Mouse (Mus musculus): ENCODE results near the gene Hoxa7. TPM values are rescaled to one million over a fixed set of nuclear protein-coding genes. Genes with fewer than 3 reads are reported as not detected.

The Hoxa7 gene
- polyA plus RNA-seq, 1 experiment from 2014 or later: not detected

- 6% methylated on average over 5 of the region's 5 CpGs for WGBS
- H3K4me2 ChIP-seq (ENCODE audit: low read length): no peak overlapping the region
These were observed 50.8 kb downstream of the Hoxa7 start for GRCm38 (mm10) chr6:52170898-52171223.

DNA sequence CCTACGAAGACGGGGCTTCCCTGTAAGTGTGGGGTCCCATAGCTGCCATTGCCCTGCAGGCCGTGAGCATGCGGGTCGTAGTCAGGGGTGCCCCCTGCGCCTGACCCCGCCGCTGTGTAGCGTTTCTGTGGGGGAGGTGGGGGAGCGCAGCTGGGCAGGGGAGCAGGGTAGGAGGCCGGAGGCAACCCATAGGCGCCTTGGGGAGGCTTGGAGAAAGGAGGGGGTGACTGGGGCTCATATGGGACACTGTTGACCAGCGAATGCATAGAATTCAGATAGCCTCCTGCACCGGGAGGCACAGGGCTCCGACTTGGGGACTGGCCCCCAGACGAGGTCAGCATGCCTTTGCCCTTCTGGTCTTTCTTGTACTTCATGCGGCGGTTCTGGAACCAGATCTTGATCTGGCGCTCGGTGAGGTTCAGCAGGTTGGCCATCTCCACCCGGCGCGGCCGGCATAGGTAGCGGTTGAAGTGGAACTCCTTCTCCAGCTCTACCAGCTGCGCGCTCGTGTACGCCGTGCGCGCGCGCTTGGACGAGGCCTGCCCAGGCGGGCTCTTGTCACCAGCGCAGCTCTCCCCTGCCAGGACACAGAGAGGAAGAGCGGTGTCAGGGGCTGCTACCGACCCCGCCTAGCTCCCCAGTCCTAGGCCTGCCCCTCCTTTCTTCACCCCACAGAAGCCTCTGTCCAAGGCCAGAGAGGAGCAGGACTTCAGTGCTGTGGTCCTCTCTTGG, 51.3 kb downstream of the Hoxa7 start:
- Histone ChIP-seq H3K4me2 (ENCODE audit: low read length) (no peak overlapping the region), H3K4me1 (ENCODE audit: control insufficient read depth, insufficient read depth, low read length) (peaks cover 3% of the 10 kb centered on the region; the same call in 1 of the 2 replicates), H3K4me3 (ENCODE audit: low read depth, low read length) (no peak overlapping the region), H3K9ac (ENCODE audit: low read depth, low read length) (no peak overlapping the region), H3K27me3 (ENCODE audit: control insufficient read depth, insufficient read depth, low read depth, low read length) (peaks cover 74% of the 10 kb centered on the region), H3K9me3 (replicated peaks; ENCODE audit: control insufficient read depth, low read length, poor library complexity, severe bottlenecking) (no peaks in the 10 kb centered on the region), H3K36me3 (ENCODE audit: control insufficient read depth, insufficient read depth, low read length) (no peaks in the 10 kb centered on the region), H3K27ac (ENCODE audit: low read length) (no peak overlapping the region)
- under 1% methylated on average over 40 of the region's 40 CpGs for WGBS
- no peak for ATAC-seq

More at GRCm38 (mm10) chr6:52170898-52171223, 50.8 kb downstream of the Hoxa7 start:
- peaks cover 71% of the 10 kb centered on the region for H3K27me3 ChIP-seq (ENCODE audit: control insufficient read depth, insufficient read depth, low read depth, low read length)
- H3K36me3 ChIP-seq (ENCODE audit: control insufficient read depth, insufficient read depth, low read length): no peaks in the 10 kb centered on the region
- no peak for ATAC-seq
- no peak overlapping the region for H3K4me3 ChIP-seq (ENCODE audit: low read depth, low read length)
- H3K4me1 ChIP-seq (ENCODE audit: control insufficient read depth, insufficient read depth, low read length): peaks cover 5% of the 10 kb centered on the region
- no peaks in the 10 kb centered on the region for H3K9me3 ChIP-seq (replicated peaks; ENCODE audit: control insufficient read depth, low read length, poor library complexity, severe bottlenecking)
- no peak overlapping the region for H3K27ac ChIP-seq (ENCODE audit: low read length)
- H3K9ac ChIP-seq (ENCODE audit: low read depth, low read length): no peak overlapping the region

DNA sequence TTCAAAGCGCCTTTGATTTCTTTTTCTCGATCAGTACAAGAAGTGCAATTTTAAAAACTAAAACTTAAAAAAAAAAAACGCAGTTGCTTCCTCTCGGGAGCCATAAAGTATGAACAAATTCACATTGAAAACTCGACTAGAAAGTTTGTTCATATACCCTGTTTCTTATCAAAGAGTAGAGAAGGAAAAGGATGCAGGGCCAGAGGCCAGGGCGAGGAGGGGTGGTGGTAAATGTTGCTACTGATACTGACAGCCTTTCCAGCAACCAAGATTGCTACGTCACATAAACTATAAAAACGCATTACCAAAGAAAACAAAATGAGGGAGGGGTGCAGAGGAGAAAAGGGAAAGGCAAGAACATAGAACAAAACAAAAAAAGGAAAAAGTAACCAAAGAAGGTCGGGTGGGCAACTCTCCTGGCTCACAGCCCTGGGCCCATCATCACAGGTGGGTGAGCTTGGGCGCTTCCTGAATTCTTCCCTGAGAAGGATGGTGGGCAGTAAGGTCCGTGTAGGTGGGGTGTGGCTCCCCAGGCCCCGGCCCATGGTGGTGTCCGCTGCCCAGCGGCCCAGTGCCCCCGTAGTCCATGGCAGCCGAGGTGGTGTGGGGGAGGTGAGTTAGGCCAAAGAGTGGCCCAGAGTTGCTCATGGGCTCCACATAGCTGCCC, 52.0 kb downstream of the Hoxa7 start:
- H3K27me3 ChIP-seq (ENCODE audit: control insufficient read depth, insufficient read depth, low read depth, low read length): peaks cover 71% of the 10 kb centered on the region
- H3K9ac ChIP-seq (ENCODE audit: low read depth, low read length): no peak overlapping the region
- H3K4me2 ChIP-seq (ENCODE audit: low read length): no peak overlapping the region
- 5% methylated on average over 16 of the region's 16 CpGs for WGBS
- H3K4me3 ChIP-seq (ENCODE audit: low read depth, low read length): no peak overlapping the region
- peaks cover 3% of the 10 kb centered on the region; the same call in 1 of the 2 replicates for H3K4me1 ChIP-seq (ENCODE audit: control insufficient read depth, insufficient read depth, low read length)
- H3K36me3 ChIP-seq (ENCODE audit: control insufficient read depth, insufficient read depth, low read length): no peaks in the 10 kb centered on the region
- no peak for ATAC-seq
- H3K9me3 ChIP-seq (replicated peaks; ENCODE audit: control insufficient read depth, low read length, poor library complexity, severe bottlenecking): no peaks in the 10 kb centered on the region
- H3K27ac ChIP-seq (ENCODE audit: low read length): no peak overlapping the region

GRCm38 (mm10) chr6:52168191-52169055, 53.2 kb downstream of the Hoxa7 start:
- under 1% methylated on average over 42 of the region's 42 CpGs for WGBS

DNA sequence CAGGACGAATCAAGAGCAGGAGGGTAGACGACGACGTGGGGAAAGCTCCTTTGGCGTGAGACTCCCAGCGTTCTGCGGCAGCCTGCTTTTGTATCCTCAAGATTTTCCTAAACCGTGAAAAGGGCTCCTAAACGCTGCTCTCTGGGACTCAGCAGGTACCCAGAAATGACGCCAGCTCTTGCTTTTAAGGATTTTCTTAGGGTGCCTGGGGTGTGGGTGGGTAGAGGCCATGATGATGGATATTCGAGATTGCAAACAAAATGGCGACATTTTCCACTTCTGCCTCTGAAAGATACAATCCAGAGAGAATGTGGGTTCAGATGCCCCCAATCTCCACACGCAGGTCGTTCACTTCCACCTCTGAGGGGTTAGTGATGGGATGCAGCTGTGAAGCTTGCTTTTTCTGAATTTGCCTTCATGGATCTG, 53.9 kb downstream of the Hoxa7 start:
- H3K36me3 ChIP-seq (ENCODE audit: control insufficient read depth, insufficient read depth, low read length): no peaks in the 10 kb centered on the region
- H3K4me1 ChIP-seq (ENCODE audit: control insufficient read depth, insufficient read depth, low read length): peaks cover 3% of the 10 kb centered on the region; the same call in 1 of the 2 replicates
- H3K4me2 ChIP-seq (ENCODE audit: low read length): no peak overlapping the region
- H3K9me3 ChIP-seq (replicated peaks; ENCODE audit: control insufficient read depth, low read length, poor library complexity, severe bottlenecking): no peaks in the 10 kb centered on the region
- WGBS: under 1% methylated on average over 14 of the region's 14 CpGs
- peaks cover 74% of the 10 kb centered on the region for H3K27me3 ChIP-seq (ENCODE audit: control insufficient read depth, insufficient read depth, low read depth, low read length)
- H3K4me3 ChIP-seq (ENCODE audit: low read depth, low read length): no peak overlapping the region
- ATAC-seq: no peak
- no peak overlapping the region for H3K9ac ChIP-seq (ENCODE audit: low read depth, low read length)
- no peak overlapping the region for H3K27ac ChIP-seq (ENCODE audit: low read length)

More at GRCm38 (mm10) chr6:52168191-52169055, 53.2 kb downstream of the Hoxa7 start:
- Histone ChIP-seq H3K4me1 (ENCODE audit: control insufficient read depth, insufficient read depth, low read length) (peaks cover 3% of the 10 kb centered on the region; the same call in 1 of the 2 replicates), H3K36me3 (ENCODE audit: control insufficient read depth, insufficient read depth, low read length) (no peaks in the 10 kb centered on the region), H3K9me3 (replicated peaks; ENCODE audit: control insufficient read depth, low read length, poor library complexity, severe bottlenecking) (no peaks in the 10 kb centered on the region), H3K9ac (ENCODE audit: low read depth, low read length) (no peak overlapping the region), H3K27me3 (ENCODE audit: control insufficient read depth, insufficient read depth, low read depth, low read length) (peaks cover 74% of the 10 kb centered on the region), H3K27ac (ENCODE audit: low read length) (no peak overlapping the region), H3K4me3 (ENCODE audit: low read depth, low read length) (no peak overlapping the region), H3K4me2 (ENCODE audit: low read length) (no peak overlapping the region)
- ATAC-seq: no peak

- WGBS: 5% methylated on average over 1 of the region's 1 CpGs
- H3K4me1 ChIP-seq (ENCODE audit: control insufficient read depth, insufficient read depth, low read length): no peaks in the 10 kb centered on the region
- no peaks in the 10 kb centered on the region for H3K36me3 ChIP-seq (ENCODE audit: control insufficient read depth, insufficient read depth, low read length)
- no peaks in the 10 kb centered on the region for H3K9me3 ChIP-seq (replicated peaks; ENCODE audit: control insufficient read depth, low read length, poor library complexity, severe bottlenecking)
- no peak overlapping the region for H3K27ac ChIP-seq (ENCODE audit: low read length)
- peaks cover 71% of the 10 kb centered on the region for H3K27me3 ChIP-seq (ENCODE audit: control insufficient read depth, insufficient read depth, low read depth, low read length)
- ATAC-seq: no peak
- H3K4me2 ChIP-seq (ENCODE audit: low read length): no peak overlapping the region
- H3K4me3 ChIP-seq (ENCODE audit: low read depth, low read length): no peak overlapping the region
- H3K9ac ChIP-seq (ENCODE audit: low read depth, low read length): no peak overlapping the region
These were observed 54.5 kb downstream of the Hoxa7 start for GRCm38 (mm10) chr6:52167176-52167575.

- no peak overlapping the region for H3K9ac ChIP-seq (ENCODE audit: low read depth, low read length)
- no peaks in the 10 kb centered on the region for H3K4me1 ChIP-seq (ENCODE audit: control insufficient read depth, insufficient read depth, low read length)
- peaks cover 71% of the 10 kb centered on the region for H3K27me3 ChIP-seq (ENCODE audit: control insufficient read depth, insufficient read depth, low read depth, low read length)
- H3K36me3 ChIP-seq (ENCODE audit: control insufficient read depth, insufficient read depth, low read length): no peaks in the 10 kb centered on the region
- no peak overlapping the region for H3K4me2 ChIP-seq (ENCODE audit: low read length)
- no peak for ATAC-seq
- no peak overlapping the region for H3K27ac ChIP-seq (ENCODE audit: low read length)
- no peaks in the 10 kb centered on the region for H3K9me3 ChIP-seq (replicated peaks; ENCODE audit: control insufficient read depth, low read length, poor library complexity, severe bottlenecking)
- H3K4me3 ChIP-seq (ENCODE audit: low read depth, low read length): no peak overlapping the region
- 5% methylated on average over 4 of the region's 4 CpGs for WGBS
These were observed 55.1 kb downstream of the Hoxa7 start for GRCm38 (mm10) chr6:52166431-52167077.

DNA sequence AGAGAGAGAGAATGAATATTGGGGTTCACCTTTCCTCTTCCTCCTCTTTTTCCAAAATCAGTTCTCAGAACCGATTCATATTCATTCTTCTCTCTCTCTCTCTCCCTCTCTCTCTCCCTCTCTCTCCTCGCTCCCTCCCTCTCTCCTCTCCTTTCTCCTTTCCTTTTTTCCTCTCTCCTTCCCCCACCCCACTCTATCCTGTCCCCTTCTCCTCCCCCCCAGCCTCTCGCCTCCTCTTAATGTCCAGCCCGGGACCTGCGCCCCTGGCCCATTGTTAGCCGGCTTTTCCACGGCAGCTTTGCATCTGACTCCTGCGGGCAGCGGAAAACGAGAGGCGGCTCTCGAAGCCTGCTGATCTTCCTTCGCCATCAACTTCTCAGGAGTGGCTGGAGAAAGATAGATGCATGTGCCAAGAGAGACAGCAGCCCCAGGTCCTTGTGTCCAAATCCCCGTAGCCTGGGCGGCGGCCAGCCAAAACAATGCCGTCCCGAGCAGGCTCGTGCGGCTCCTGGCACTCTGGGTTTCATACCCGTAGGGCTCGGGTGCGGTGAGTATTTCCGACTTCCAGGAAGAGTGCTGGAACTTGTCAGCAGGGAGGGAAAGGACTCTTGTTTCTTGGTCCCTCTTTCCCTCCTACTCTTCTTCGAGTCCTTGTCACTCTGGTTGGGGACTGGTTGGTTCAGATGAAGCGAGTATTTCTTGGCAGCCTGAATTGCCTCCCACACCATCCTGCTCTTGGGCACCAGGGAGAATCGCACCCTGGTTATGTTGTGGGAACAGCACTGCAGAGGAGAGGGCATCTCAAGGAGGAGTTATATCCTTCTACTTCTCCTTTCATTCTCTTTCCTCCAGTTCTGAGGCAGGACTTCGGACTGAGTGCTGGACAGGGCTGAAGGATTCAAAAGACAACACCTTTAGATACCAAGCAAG, 55.9 kb downstream of the Hoxa7 start:
- no peak for ATAC-seq
- Histone ChIP-seq H3K27ac (ENCODE audit: low read length) (no peak overlapping the region), H3K4me1 (ENCODE audit: control insufficient read depth, insufficient read depth, low read length) (no peaks in the 10 kb centered on the region), H3K27me3 (ENCODE audit: control insufficient read depth, insufficient read depth, low read depth, low read length) (peaks cover 69% of the 10 kb centered on the region), H3K4me3 (ENCODE audit: low read depth, low read length) (no peak overlapping the region), H3K9ac (ENCODE audit: low read depth, low read length) (no peak overlapping the region), H3K9me3 (replicated peaks; ENCODE audit: control insufficient read depth, low read length, poor library complexity, severe bottlenecking) (no peaks in the 10 kb centered on the region), H3K36me3 (ENCODE audit: control insufficient read depth, insufficient read depth, low read length) (no peaks in the 10 kb centered on the region), H3K4me2 (ENCODE audit: low read length) (no peak overlapping the region)
- WGBS: under 1% methylated on average over 28 of the region's 28 CpGs
